Mouse (Mus musculus) lung, postnatal 25 days (tissue): ENCODE measurements at regions not wholly inside any gene's neighbourhood (a gene's known extent, or its start where the extent isn't known, plus 50 kb on each side); places are given as distances from the start of the nearest gene placed in this dataset.
A peak's percentile ranks its signal among the peaks of the same experiment; 100 is the strongest.

Experiments
- DNase-seq: peaks from one replicate; pipeline ENCODE4 v3.0.0; 2022; ENCODE audit warnings: low spot score

DNA sequence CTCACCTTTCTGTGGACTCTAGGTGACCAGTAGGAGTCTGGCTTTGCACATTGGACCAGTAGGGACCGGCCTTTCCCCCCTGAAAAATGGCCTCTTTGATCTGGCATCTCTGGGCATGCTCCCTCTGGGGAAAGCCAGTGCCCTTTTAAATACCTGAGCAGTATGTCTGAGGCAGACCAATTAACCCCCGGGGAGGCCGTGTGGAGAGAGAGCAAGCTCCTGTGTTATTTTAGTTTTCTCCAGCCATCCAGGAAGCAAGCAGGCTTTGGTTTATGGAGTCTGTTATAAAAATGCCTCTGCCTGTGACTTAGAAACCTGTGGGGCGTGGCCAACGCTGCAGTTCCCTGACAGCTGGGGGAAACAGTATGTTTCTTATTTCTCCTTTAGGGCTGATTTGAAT is 445.5 kb downstream of the Glrx3 start:
- DNase-seq: no peak

GRCm38 (mm10) chr7:137883701-137884100 is 446.3 kb downstream of the Glrx3 start:
- DNase-seq: no peak

DNA sequence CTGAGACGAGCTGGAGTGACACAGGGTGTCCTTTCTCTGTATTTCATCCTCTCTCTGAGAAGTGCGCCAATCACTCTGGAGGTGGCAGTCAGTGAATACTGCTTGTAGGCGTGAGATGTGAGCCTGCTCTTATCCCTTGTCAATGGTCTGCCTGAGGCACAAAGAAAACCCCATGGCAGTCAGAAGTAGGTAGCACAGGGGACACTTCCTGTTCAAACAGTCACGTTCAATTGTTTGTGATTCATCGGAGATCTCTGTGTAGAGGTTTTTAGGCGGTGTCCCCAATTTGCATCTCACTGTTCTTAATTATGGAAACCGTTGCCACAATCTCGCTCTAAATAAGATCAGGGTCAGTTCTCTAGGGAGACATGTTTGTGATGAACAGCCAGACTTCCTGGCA is 447.7 kb downstream of the Glrx3 start:
- DNase-seq: no peak

DNA sequence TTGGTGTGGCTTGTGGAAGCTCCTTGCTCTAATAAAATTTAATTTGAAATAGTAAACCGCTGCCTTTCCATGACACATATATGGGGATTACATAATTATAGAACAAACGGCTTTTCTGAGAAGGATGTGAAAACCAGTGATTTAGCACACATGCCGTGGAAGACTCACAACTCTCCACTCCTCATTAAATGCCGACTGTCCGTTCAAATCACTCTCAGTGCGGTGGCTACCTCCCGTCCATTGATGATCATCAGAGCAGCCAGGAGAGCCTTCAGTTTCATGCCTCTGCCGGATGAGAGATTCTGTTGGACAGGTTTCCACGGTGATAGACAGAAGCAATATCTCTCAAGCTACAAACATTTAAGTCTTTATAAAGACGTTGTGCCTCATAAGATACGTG is 451.3 kb downstream of the Glrx3 start:
- DNase-seq: no peak

DNA sequence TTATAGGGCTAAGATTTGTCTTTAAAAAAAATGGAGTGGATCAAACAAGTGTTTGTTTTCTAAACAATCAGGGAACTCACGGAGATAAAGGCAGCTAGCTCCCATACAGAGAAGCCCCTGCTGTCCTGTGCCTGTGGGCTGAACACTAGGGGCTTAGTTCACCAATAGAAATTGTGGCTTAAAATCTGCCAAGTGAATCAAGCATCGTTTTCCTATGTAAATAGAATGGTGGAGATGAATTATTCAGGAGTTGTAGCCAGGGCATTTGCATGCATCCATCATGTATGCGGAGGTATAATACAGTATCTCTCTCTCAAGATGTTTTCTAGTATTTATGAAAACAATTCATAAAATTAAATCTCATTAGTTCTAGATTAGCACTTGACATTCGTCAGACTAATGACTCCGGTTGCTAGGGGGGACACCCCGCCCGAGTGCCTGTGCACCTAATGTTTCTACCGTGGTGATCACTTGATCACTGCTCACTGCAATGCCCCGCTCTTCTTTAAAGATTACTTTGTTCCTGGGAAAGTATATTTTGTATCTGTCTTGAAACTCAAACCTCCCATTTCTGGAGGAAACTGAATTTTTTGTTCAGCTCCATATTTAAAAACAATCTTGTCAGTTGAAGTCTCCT is 469.1 kb downstream of the Glrx3 start:
- no peak for DNase-seq

DNA sequence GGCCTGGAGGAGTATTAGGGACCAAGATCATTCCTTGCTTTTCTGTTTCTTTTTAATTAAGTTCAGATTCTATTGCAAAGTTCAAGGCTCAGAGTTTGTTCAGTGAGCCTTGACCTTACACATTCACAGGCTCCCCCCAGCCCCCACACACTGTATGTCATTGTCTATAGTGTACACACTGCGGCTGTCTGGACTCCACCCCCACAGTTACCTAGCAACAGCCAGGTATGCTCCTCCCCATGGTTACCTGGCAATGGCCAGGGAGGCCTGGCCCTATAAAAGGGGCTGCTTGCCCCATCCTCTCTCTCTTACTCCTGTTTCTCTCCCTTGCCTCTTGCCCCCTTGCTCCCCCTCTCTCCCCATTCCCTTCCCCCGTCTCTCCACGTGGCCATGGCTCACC is 472.0 kb downstream of the Glrx3 start:
- no peak for DNase-seq

GRCm38 (mm10) chr7:137913551-137914105 is 476.2 kb downstream of the Glrx3 start:
- DNase-seq: no peak

GRCm38 (mm10) chr7:137914506-137914905 is 477.1 kb downstream of the Glrx3 start:
- no peak for DNase-seq

- DNase-seq: no peak
These were observed 478.9 kb downstream of the Glrx3 start for GRCm38 (mm10) chr7:137916351-137916750.

DNA sequence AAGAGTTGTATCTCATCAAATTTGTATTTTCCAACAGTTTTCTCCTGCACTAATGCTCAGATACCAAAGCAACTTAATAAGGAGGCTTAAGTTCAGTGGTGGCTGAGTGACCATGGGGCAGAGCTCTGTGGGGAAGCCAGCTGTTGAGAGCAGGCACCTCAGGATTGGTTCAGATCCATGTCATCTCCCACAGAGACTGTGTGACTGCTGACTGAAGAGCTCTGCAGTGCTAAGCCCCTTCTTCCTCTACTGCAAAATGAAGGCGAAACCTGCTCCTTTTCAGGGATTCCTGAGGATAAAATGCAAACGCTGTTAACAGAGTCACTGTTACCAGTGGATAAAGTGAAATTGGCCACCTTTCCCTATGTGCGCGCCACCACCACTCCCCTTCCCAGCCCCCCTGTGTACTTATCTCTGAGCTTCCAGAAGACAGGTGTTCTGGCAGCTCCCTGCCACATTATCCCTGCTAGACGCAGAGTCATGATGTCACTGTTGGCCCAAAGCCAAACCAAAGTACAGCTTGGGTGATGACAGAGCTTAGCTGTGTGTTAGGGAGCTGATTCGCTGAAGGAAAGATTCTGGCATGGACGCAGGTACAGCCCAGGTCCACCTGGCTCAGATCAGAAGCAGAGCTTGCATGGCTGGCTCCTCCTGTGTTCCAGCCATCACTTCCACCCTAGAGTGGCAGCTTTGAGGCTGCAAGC is 472.9 kb downstream of the Tcerg1l start:
- DNase-seq: no peak

- DNase-seq: no peak
These were observed 471.9 kb downstream of the Tcerg1l start for GRCm38 (mm10) chr7:137925656-137926055.

- DNase-seq: no peak
These were observed 470.2 kb downstream of the Tcerg1l start for GRCm38 (mm10) chr7:137927371-137927770.

GRCm38 (mm10) chr7:137930200-137930599 is 467.3 kb downstream of the Tcerg1l start:
- no peak for DNase-seq

DNA sequence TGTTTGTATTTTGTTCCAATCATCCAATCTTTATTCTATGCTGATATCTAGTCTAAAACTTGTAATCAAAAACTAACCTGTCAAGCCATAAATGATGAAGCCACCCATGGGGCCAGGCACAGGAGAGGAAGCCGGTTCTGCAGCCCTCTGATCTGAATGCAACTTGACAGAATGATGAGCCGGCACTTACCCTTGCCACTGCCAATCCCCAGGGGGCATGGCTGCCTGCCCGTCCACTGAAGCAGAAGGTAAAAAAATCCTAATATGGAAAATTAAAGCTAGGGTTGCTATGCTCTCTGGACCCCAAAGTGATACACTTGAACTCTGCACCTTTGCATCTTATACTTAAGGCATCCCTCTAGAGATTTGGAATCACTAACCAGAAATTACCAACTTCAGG is 461.6 kb downstream of the Tcerg1l start:
- no peak for DNase-seq

GRCm38 (mm10) chr7:137939116-137939515 is 458.4 kb downstream of the Tcerg1l start:
- peak; percentile 2 for DNase-seq

DNA sequence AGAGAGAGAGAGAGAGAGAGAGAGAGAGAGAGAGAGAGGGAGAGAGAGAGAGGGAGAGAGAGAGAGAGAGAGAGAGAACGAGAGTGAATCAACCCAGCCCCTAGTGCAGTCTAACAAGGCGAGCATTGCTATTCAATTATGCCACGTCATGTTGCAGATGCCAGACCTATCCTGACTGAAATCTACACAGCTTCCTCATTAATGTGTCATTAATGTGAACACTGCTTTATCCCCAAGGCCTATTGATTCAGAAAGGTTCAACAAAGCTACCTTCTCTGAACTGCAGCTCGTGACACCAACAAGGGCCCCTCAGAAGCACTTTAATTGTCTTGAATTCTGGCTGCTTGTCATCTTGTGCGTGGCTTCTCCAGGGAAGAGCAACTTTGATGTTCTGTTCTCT is 457.4 kb downstream of the Tcerg1l start:
- no peak for DNase-seq

DNA sequence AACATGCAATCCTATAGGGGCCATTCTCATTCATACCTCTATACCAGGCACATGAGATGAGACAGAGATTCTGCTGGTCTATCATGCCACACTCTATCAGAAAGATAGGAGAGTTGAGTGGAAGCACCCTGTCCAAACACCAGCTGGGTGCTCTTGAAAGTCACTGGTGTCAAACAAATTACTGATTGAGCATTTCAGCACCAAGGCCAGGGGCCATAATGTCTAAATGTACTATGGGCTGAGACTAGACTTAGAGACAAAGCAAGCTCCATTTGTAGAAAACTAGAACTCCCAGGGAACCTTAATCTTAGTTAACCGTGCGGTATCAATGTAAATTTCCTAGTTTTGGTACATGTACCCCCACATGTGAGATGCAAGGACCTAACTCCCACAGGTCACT is 452.5 kb downstream of the Tcerg1l start:
- no peak for DNase-seq

- no peak for DNase-seq
These were observed 450.1 kb downstream of the Tcerg1l start for GRCm38 (mm10) chr7:137947424-137947823.

DNA sequence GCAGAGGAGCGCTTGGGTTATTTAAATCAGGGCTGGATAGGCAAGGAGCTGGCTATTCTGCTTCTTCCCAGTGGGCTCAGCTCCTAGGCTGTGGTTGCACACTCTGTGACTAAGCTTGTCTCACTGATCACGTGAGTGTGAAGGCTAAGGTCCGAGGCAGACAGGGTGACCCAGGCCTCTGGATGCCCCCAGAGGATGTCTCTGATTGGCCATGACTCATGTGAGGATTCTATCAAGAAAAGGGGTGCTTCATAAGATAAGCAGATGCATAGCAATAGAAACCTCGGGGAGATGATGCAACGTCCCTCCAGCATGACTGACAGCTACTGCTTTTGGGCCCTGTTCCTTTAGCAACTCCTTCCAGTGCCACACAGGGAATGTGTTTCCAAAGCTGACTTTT is 440.2 kb downstream of the Tcerg1l start:
- DNase-seq: no peak

- DNase-seq: no peak
These were observed 439.7 kb downstream of the Tcerg1l start for GRCm38 (mm10) chr7:137957848-137958247.

DNA sequence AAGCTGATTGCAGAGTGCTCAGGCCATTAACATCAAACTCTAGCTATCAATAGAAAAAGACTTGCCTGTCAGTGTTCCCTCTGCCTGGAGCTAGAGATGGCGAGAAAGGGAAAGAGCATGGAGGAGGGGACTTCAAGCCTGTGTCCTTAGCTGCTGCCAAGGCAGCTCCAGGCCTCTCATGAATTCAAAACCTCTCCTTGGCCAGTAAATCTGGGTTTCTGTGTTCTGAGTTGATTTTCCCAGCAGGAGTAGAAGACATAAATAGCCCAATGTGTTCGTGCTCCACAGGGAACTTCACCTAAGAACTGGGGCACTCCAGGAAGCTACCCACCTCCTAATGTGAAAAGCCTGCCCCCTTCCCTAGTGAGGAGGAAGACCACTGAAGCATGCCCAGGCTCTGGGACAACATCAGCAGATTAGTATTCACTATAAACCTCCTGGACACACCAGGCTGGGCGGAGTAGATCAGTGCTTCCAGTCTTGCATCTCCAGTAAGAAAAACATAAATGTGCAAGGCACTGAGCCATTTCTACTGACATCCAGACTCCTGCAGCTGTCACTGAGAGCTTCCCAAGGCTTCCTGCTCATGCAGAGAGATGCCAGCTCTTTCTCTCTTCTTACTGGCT is 433.9 kb downstream of the Tcerg1l start:
- DNase-seq: no peak

DNA sequence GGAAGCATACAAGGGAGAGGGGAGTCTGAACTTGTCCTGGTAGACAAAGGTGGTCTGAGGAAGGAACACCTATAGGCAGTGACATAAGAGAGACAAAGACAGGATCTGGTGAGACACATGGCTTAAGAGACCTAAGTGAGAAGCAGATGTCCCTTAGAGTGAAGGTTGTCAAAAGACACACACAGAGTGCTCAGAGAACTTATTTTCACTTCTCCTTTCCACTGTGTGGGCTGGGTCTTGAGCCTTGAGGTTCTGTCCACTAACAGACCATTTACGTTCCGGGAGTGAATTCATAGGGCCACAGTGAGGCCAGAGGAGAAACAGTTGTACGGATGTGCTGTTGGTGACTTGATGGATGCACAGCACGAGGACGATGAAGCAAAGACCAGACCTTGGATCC is 422.8 kb downstream of the Tcerg1l start:
- no peak for DNase-seq

- no peak for DNase-seq
These were observed 420.0 kb downstream of the Tcerg1l start for GRCm38 (mm10) chr7:137977527-137977926.
